Mouse (Mus musculus): ENCODE data around the gene Rab7. TPM values are rescaled to one million over a fixed set of nuclear protein-coding genes. Genes with fewer than 3 reads are reported as not detected.

The Rab7 gene
- total RNA-seq, 2 experiments from 2014 or later, result 330 to 341 TPM

DNA sequence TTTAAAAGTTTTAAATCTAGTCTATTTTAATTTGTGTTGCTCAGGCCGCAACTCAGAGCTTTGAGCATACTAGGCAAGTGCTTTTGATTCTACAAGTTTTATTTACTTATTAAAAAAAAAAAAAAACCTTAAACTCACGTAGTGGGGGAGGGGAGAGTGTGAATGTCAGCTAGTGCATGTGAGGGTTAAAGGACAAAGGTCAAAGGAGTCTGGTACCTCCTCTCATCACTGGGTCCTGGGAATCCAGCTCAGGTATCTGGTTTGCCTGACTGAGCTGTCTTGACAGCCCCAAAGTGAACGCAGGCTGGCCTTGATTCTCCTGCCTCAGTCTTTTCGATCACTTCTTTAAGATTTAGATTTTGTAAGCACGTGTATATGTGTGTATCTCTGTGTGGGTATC, 10.6 kb upstream of the Rab7 start:
- DNase-seq (ENCODE audit: low spot score in 2 of 2), result no peak
- intact Hi-C loops (cut with DNase I), result no loop called here

DNA sequence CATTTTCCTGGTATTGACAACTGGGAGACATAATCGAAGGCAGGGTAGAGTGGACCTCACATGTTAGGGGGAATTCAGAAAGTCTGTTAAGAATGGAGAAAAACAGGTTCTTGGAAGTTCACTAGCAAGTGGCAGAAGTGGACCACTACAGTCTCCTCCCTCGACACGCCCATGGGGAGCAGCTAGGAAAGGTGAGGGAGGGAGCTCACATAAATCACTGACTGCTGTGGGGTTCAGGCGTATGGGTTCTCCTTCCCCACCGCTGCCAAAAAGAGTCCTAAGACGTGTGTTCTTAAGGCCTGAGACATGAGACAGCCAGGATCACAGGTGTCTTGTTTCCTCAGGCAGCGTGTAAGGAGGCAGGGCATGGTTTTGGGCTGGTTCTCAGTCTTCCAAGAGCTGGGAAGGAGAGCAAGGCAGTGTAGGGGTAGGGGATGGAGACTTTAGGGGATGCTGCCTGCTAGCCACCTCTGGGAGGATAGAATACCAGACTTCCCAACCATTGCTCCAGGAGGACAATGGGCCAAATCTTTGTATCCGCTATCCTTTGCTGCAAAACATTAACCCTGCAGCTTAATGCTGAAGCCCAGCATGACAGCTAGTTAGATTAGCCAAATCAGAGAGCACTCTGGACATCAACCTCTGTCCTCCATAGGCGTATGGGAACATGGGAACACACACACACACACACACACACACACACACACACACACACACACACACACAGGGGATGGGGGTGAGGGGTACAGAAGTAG, 9.2 kb upstream of the Rab7 start:
- intact Hi-C loops (cut with DNase I), result no loop called here
- DNase-seq (ENCODE audit: low spot score in 2 of 2), result no peak

DNA sequence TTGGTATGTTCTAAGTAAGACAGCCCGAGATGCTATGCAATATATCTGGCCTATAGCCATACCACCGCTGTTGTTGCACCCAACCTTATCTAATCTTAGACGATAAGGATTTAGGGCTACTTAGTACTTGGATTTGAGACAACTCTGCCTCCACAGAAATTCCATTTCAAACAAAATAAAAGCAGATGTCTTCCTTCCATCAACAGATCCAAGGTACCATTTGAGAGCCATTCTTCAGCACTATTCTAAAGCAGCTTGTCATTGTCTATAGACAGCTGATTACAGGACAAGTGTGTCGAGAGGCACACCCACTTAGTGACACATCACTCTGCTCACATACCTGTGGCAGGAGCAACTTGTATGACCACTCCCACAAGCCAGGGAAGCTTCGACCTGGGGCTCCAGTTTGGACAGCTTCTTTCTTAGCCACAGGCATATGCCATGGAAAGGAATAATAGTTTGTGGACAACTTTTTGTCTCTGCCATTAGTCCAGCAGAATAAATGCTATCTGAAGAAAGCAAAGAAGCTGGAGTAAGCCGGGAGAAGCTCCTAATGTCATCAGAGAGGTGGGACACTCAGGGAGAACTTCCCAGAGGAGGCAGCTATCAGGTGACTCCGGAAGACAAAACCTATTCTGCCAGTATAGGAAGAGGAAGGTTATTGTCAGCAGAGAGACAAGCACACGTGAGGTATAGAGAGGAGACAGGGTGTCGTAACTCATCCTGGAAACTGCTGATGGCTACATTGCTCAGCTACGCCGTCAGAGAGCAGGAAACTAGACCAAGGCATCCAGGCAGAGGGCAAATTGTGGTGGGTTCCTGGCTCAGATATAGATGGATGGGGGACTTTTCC, 8.4 kb upstream of the Rab7 start:
- intact Hi-C loops (cut with DNase I), result no loop called here

DNA sequence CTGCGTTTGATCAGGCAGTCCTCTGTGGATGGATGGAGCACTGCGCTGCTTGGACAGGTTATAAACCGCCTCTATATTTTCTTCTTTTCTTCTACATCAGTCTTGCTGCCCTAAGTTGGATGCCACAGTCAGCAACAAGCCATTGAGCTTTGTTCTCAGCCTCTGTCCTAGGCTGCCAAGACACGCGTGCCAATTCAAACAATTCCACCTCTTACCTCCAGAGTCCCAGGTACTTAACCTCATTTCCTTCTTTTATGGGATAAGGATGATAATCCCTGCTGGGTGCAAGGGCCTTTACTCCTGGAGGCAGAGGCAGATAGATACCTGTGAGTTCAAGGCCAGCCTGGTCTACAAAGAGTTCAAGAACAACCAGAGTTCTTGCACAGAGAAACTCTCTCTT, 6.1 kb upstream of the Rab7 start:
- DNase-seq (ENCODE audit: low spot score in 2 of 2), result no peak
- intact Hi-C loops (cut with DNase I), result no loop called here

More for the DNA sequence above, 8.4 kb upstream of the Rab7 start:
- no peak for DNase-seq (ENCODE audit: low spot score in 2 of 2)

DNA sequence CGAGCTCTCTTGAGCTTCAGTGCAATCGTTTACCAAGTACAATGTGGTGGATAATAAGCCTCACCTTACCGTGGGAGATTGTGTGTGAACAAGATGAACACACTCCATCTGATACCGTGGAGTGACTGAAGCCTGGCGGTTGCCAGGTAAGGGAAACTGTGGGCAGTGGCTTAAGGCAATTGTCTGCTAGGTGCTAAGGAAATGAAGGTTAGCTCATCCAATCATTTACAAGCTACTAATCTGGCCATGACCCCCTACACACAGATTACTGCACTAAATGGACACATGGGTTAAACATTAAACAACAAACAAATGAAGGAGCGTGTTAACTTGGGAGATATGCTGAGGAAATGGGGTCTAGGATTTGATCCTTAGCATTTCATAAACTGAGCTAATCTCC, 3.9 kb upstream of the Rab7 start:
- intact Hi-C loops (cut with DNase I), result no loop called here
- no peak for DNase-seq (ENCODE audit: low spot score in 2 of 2)

DNA sequence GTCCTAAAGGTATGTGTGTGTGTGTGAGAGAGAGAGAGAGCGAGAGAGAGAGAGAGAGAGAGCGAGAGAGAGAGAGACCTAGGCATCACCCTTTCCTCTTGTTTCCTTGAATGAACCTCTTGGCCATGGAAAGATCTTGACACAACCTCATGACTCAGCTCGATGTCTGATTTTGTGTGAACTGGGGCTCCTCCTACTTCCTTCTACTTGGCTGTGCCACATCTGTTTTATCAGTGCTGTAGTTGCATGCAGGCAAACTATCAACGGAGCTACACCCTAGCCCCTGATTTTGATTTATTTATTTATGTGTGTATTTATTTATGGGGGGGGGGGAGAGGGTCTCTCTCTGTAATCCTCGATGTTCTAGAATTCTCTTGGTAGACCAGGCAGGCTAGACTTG, 2.8 kb upstream of the Rab7 start:
- no peak for DNase-seq (ENCODE audit: low spot score in 2 of 2)
- intact Hi-C loops (cut with DNase I), result no loop called here

DNA sequence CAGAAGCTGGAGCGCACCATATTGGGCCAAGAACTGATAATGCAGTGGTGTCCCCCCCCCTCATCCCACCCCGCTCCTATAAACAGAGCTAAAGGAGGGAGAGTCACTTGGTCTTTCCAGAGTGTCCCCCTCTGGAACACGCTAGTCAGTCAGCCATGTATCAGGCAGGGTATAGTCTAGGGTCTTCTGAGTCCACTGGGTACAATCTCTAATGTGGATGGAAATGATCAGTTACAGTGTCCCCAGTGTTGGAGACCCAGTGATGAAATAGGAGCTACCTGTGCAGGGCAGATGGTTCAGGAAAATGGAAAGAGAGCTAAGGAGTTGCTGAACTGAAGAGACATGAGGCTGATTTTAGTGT, 316 bp upstream of the Rab7 start:
- intact Hi-C loops (cut with DNase I), result loop anchor here (1.0 kb wide), 1 partner anchor 30 kb away; no protein-coding TSS in a partner anchor
- DNase-seq (ENCODE audit: low spot score in 2 of 2), result no peak

DNA sequence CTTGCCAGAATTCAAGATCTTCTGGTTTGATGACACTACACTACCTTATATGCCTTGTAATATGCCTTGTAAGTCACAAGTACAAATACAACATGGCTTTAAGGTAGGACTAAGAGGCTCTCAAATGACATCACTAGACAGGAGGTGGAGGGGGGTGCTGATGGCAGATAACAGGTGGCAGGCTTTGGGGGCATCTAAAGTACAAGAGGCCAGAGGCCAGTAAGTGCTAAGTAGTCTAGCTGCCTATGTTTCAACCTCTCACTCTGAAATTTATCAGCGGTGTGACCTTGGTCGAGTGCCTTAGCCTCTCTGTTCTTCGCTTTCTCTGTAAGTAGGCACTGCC, 865 bp downstream of the Rab7 start:
- no peak for DNase-seq (ENCODE audit: low spot score in 2 of 2)
- intact Hi-C loops (cut with DNase I), result no loop called here

DNA sequence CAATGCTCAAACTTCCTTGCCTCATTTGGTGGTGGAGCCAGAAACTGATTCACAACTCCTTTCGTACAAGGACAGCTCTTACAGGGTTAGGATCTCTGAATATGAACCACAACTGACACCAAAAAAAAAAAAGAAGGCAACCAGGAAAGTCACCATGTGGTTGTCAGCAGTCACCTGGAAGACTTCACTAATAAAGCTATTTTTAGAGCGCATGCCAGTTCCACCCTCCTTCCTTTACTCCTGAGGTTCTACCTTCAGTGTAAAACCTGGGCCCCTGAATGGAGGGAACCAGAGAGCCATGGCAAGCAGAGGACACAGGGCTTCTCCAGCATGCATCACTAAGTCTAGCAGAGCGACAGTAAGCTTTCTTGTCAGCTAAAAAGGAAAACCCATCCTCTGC, 2.7 kb downstream of the Rab7 start:
- no peak for DNase-seq (ENCODE audit: low spot score in 2 of 2)
- intact Hi-C loops (cut with DNase I), result no loop called here

DNA sequence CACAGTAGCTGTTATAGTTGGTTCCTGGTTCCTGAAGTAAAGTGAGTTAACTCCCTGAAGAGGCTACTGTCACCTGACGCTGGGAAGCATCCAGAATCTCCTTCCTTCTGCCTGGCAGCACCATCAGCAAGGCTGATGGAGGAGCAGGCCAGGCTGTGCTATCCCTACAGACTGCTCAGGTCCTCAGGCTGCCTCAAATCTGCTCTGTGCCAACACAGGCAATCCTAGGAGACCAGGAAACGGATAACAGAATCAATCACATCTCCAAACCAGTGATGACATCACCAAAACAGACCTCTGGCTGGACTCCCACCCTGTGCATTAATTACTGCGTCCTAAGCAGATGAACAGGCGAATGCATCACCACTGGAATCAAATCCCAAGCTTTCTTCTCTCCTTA, 3.8 kb downstream of the Rab7 start:
- DNase-seq (ENCODE audit: low spot score in 2 of 2), result peak in 1 of 2 experiments; percentile 28
- intact Hi-C loops (cut with DNase I), result no loop called here

DNA sequence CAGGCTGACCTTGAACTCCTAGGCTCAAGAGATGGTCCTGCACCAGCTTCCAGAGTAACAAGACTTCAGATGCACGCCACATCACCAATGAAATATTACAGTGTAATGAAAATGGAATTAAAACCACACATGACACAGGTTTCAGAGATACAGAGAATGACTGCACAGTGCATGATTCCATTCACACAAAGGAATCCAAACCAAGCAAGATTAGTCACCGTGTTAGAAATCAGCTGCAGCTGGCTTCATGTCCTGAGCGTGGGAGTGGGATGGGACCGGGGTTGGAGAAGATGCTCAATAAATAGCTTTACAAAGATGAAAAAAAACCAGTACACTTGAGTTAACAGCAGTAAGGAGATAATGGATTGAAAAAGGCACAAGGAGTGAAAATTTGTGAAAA, 5.6 kb downstream of the Rab7 start:
- intact Hi-C loops (cut with DNase I), result no loop called here
- peak in 1 of 2 experiments; percentile 77 for DNase-seq (ENCODE audit: low spot score in 2 of 2)

DNA sequence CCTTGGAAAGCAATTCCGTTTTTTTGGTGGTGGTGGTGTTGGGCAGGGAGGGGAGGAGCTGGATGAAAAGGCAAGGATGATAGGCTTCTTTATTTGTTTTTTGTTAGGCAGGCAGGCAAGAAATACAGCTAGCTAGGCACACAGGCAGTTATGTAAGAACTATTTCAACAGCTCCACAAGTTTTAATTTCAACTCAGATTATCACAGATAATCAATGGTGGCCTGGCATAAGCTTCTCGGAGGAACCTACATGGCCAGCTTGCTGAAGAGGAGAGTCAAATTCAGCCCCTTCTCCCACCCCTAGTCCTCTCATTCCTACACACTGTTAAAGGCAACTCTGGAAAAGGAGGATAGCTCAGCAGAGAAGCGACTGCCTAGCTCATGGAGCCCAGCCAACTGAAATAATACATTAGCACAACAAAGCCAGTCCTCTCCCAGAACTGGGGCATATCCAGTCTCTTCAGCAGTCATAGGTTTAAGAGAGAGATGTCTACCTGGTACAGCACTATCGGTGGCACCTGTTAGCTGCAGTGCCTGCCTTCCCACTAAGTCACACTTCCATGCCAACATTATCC, 7.5 kb downstream of the Rab7 start:
- DNase-seq (ENCODE audit: low spot score in 2 of 2), result peak in 1 of 2 experiments; percentile 43
- intact Hi-C loops (cut with DNase I), result no loop called here

DNA sequence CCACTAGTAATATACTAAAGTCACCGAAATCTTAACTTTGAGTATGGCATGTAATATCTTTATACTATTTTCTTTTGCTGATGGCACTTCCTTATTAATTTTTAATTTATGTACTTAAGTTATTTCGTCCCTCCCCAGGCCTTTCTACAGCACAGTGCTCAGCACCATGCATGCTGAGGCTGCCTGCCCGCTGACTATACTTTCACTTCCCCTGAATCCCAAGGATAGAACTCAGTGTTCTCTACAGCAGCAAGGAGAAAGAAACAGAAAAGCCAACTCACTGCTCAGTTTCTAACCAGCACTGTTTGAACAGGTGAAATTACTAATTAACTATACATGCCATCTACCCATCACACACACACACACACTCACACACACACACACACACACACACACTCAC, 11.6 kb downstream of the Rab7 start:
- DNase-seq (ENCODE audit: low spot score in 2 of 2), result no peak

DNA sequence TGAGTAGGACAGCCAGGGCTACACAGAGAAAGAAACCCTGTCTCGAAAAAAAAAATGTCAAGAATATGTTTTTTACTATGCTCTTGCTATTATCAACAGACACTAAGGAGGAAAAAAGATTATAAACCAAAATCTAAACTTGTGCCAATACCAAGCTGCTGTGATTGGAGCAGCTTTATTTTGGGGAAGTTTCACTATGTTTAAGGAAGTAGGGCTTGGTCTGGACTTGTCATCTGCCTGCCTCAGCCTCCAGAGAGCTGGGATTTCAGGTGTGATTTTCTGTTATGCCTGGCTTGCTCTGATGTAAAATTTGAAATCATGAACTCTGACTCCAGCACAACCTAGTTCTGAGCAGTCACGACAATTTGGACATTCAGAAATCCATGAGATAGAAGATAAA, 14.6 kb downstream of the Rab7 start:
- DNase-seq (ENCODE audit: low spot score in 2 of 2), result no peak
- intact Hi-C loops (cut with DNase I), result no loop called here

More for the DNA sequence above, 11.6 kb downstream of the Rab7 start:
- intact Hi-C loops (cut with DNase I), result no loop called here

DNA sequence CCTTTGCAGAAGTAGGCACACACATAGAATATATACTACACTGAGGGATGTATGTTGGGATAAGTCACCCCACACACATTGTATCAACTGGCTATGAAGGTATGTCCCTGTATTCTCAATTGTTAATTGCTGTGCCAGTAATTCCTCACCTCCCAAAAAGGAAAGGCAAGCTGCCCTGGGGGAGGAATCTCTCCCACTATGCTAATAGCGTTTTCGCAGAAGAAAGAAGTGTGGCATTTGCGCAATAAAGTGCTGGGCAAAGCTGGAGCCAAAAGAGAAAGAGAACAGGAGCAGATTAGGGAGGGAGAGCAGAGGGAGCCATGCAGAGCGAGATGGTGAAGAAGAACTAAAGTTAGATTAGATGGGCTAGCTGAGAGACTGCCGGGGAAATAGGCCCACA, 17.7 kb downstream of the Rab7 start:
- DNase-seq (ENCODE audit: low spot score in 2 of 2), result peak; percentile 39 to 84
- intact Hi-C loops (cut with DNase I), result no loop called here

DNA sequence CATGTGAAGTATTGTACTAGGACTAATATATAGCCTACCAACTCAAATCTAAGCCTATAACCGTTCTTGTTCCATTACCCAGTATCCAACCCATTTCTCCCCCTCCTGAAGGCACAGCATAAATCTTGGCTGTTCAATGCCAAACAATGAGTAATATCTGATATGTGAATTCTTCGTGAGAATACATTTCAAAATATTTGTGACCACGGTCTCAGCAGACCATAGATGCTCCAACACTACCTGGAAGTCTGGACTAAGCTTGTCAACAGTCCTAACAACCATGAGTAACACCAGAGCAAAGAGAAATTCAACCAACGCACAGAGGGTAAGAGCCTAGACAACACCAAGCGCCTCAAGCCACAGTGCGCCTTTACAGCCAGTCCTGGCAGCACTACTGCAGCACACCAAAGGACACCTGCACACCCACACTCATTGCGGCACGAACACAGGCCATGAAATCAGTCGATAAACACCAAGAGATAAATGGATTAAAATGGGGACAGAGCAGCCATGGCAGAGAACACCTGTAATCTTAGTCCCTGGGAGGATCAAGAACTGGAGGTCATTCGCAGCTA, 21.7 kb downstream of the Rab7 start:
- no peak for DNase-seq (ENCODE audit: low spot score in 2 of 2)
- intact Hi-C loops (cut with DNase I), result no loop called here

DNA sequence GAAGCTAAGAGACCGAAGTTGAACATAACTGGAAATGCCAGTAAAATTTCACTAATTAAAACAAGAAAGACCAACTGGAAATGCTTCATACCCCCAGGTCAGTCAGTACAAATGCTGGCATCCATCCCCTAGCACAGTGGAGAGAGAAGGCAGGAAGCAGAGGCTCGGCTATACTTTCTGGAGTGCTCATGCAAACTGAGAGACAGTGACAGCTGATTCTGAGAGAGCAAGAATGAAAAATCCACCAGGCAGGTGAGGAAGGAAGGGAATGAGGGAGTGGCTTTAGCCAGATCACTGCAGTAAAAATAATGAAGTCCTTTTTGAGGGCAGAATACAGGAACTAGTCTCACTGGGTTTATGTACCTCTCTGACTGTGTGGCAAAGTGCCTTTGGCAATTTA, 25.9 kb downstream of the Rab7 start:
- intact Hi-C loops (cut with DNase I), result loop anchor here (5.0 kb wide), 1 partner anchor 53 kb away; no protein-coding TSS in a partner anchor
- DNase-seq (ENCODE audit: low spot score in 2 of 2), result no peak

DNA sequence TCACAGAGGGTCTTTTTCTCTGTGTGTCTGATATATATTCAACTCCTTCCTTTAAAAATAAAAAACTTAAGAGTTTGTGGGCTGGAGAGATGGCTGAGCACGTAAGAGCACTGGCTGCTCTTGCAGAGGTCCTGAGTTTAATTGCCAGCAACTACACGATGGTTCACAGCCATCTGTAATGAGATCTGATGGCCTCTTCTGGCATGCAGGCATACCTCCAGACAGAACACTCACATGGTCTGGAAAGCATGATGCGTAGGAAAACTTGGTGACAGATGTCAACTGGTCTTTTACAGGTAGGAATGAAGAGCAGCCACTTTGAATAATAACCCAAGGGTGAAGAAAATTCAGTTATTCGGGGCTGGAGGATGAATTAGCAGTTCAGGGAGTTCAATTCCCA, 27.2 kb downstream of the Rab7 start:
- no peak for DNase-seq (ENCODE audit: low spot score in 2 of 2)
- intact Hi-C loops (cut with DNase I), result loop anchor here (5.0 kb wide), 1 partner anchor 54 kb away; no protein-coding TSS in a partner anchor

DNA sequence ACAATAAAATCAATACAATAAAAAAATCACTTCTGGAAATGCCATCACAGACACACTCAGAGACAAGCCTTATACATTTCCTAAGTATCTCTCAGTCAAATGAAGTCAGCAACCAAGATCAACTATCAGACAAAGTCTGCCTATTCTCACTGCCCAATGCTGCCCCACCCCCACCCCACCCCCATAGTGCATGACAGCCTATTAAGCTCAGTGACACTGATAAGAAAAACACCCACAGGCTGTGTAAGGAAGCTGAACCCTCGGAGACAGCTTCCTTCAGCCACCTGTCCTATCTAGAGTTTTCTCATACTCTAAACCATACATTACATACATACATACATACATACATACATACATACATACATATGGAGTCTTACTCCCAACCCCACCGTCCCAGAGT, 29.3 kb downstream of the Rab7 start:
- intact Hi-C loops (cut with DNase I), result loop anchor here (5.0 kb wide), 1 partner anchor 57 kb away; no protein-coding TSS in a partner anchor
- DNase-seq (ENCODE audit: low spot score in 2 of 2), result no peak

DNA sequence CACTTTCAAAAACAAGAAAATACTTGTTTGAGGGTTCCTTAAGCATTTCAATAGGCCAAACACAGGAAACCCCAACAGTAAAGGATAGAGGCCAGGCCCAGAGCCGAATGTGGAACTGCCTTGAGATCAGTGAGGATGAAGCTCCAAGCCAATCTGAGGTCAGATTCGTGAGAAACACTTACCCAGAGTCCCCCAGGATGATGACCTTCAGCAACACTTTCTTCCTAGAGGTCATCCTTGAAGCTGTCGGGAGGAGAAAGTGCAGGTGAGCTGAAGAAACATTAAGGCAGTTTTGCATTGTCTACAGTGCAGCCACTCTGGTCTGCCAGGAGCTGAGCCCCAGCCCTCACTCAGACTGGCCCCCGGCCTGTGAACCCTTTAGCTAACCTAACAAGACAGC, 31.6 kb downstream of the Rab7 start:
- DNase-seq (ENCODE audit: low spot score in 2 of 2), result no peak
- intact Hi-C loops (cut with DNase I), result no loop called here

Data from left cerebral cortex, postnatal 25 days (tissue).